Mouse (Mus musculus): ENCODE measurements around the gene Cdc27. TPM values are rescaled to one million over a fixed set of nuclear protein-coding genes. Genes with fewer than 3 reads are reported as not detected.
"Not testable (repeated sequence)": the region's sequence is repeated elsewhere in the genome, so short reads cannot be mapped to it uniquely, and the experiment has no call there.

The Cdc27 gene
- total RNA-seq, 2 experiments from 2014 or later = 23.4 to 25.2 TPM

- DNase-seq = no peak
- intact Hi-C loops (cut with DNase I; ENCODE audit: low total_unique reads) = no loop called here
Observed at GRCm38 (mm10) chr11:104576772-104577612, 26.6 kb upstream of the Cdc27 start.

- no peak for DNase-seq
- intact Hi-C loops (cut with DNase I; ENCODE audit: low total_unique reads) = no loop called here
Observed at GRCm38 (mm10) chr11:104572566-104572965, 22.1 kb upstream of the Cdc27 start.

- peak; percentile 22 for DNase-seq
- intact Hi-C loops (cut with DNase I; ENCODE audit: low total_unique reads) = no loop called here
Observed at GRCm38 (mm10) chr11:104572091-104572490, 21.7 kb upstream of the Cdc27 start.

- intact Hi-C loops (cut with DNase I; ENCODE audit: low total_unique reads) = not testable (repeated sequence)
- DNase-seq = peak; percentile 27
Observed at GRCm38 (mm10) chr11:104571373-104571772, 21.0 kb upstream of the Cdc27 start.

GRCm38 (mm10) chr11:104570515-104570914 lies 20.1 kb upstream of the Cdc27 start:
- intact Hi-C loops (cut with DNase I; ENCODE audit: low total_unique reads) = not testable (repeated sequence)

GRCm38 (mm10) chr11:104568326-104568725 lies 17.9 kb upstream of the Cdc27 start:
- intact Hi-C loops (cut with DNase I; ENCODE audit: low total_unique reads) = no loop called here

More at GRCm38 (mm10) chr11:104570515-104570914, 20.1 kb upstream of the Cdc27 start:
- not testable (repeated sequence) for DNase-seq

GRCm38 (mm10) chr11:104567736-104568135 lies 17.3 kb upstream of the Cdc27 start:
- intact Hi-C loops (cut with DNase I; ENCODE audit: low total_unique reads) = no loop called here
- DNase-seq = no peak

More at GRCm38 (mm10) chr11:104568326-104568725, 17.9 kb upstream of the Cdc27 start:
- DNase-seq = no peak

GRCm38 (mm10) chr11:104566796-104567195 lies 16.4 kb upstream of the Cdc27 start:
- DNase-seq = no peak
- intact Hi-C loops (cut with DNase I; ENCODE audit: low total_unique reads) = no loop called here

- no peak for DNase-seq
Observed at GRCm38 (mm10) chr11:104566097-104566496, 15.7 kb upstream of the Cdc27 start.

GRCm38 (mm10) chr11:104565172-104565571 lies 14.8 kb upstream of the Cdc27 start:
- DNase-seq = no peak
- intact Hi-C loops (cut with DNase I; ENCODE audit: low total_unique reads) = no loop called here

More at GRCm38 (mm10) chr11:104566097-104566496, 15.7 kb upstream of the Cdc27 start:
- intact Hi-C loops (cut with DNase I; ENCODE audit: low total_unique reads) = no loop called here

GRCm38 (mm10) chr11:104563496-104563895 lies 13.1 kb upstream of the Cdc27 start:
- intact Hi-C loops (cut with DNase I; ENCODE audit: low total_unique reads) = no loop called here
- no peak for DNase-seq

GRCm38 (mm10) chr11:104560971-104561370 lies 10.6 kb upstream of the Cdc27 start:
- no peak for DNase-seq
- intact Hi-C loops (cut with DNase I; ENCODE audit: low total_unique reads) = no loop called here

- intact Hi-C loops (cut with DNase I; ENCODE audit: low total_unique reads) = no loop called here
- no peak for DNase-seq
Observed at GRCm38 (mm10) chr11:104558651-104559403, 8.4 kb upstream of the Cdc27 start.

- intact Hi-C loops (cut with DNase I; ENCODE audit: low total_unique reads) = no loop called here
- no peak for DNase-seq
Observed at GRCm38 (mm10) chr11:104558065-104558464, 7.6 kb upstream of the Cdc27 start.

- intact Hi-C loops (cut with DNase I; ENCODE audit: low total_unique reads) = no loop called here
- peak; percentile 88 for DNase-seq
Observed at GRCm38 (mm10) chr11:104549438-104550405, 698 bp downstream of the Cdc27 start.

- no peak for DNase-seq
- intact Hi-C loops (cut with DNase I; ENCODE audit: low total_unique reads) = no loop called here
Observed at GRCm38 (mm10) chr11:104547502-104547901, 2.9 kb downstream of the Cdc27 start.

- intact Hi-C loops (cut with DNase I; ENCODE audit: low total_unique reads) = no loop called here
- DNase-seq = no peak
Observed at GRCm38 (mm10) chr11:104544507-104544906, 5.9 kb downstream of the Cdc27 start.

- DNase-seq; intact Hi-C loops (cut with DNase I; ENCODE audit: low total_unique reads): not testable (repeated sequence)
Observed at GRCm38 (mm10) chr11:104543337-104543736, 7.1 kb downstream of the Cdc27 start.

- intact Hi-C loops (cut with DNase I; ENCODE audit: low total_unique reads) = no loop called here
- DNase-seq = no peak
Observed at GRCm38 (mm10) chr11:104539811-104540210, 10.6 kb downstream of the Cdc27 start.

Data from gastrocnemius, postnatal 14 days (tissue).